Mouse (Mus musculus): ENCODE measurements around the gene Nup160.

- TF ChIP-seq CTCF (IDR thresholded peaks at IDR 0.05) (no peak), EP300 (IDR thresholded peaks at IDR 0.05) (no peak)
These were observed 105.4 kb downstream of the Nup160 start, which contains the start of gene Agbl2 for GRCm38 (mm10) chr2:90782458-90782857.
